Mouse (Mus musculus) ES-E14 (cell line): ENCODE measurements around the gene Msl1.

Experiments
- HCFC1 ChIP-seq: IDR thresholded peaks from 2 replicates; pipeline ENCODE4 v1.6.1; 2012; ENCODE audit warnings: low read length, inconsistent platforms, borderline replicate concordance; ENCODE audit not compliant: insufficient read depth
- MAFK ChIP-seq: IDR thresholded peaks from 2 replicates; pipeline ENCODE4 v1.6.1; 2014; ENCODE audit warnings: mild to moderate bottlenecking, low read depth, low read length, inconsistent platforms; ENCODE audit not compliant: insufficient read depth
- ZC3H11A ChIP-seq: IDR thresholded peaks from 2 replicates; pipeline ENCODE4 v1.6.1; 2012; ENCODE audit warnings: low read depth, mild to moderate bottlenecking, inconsistent platforms, low read length, borderline replicate concordance

DNA sequence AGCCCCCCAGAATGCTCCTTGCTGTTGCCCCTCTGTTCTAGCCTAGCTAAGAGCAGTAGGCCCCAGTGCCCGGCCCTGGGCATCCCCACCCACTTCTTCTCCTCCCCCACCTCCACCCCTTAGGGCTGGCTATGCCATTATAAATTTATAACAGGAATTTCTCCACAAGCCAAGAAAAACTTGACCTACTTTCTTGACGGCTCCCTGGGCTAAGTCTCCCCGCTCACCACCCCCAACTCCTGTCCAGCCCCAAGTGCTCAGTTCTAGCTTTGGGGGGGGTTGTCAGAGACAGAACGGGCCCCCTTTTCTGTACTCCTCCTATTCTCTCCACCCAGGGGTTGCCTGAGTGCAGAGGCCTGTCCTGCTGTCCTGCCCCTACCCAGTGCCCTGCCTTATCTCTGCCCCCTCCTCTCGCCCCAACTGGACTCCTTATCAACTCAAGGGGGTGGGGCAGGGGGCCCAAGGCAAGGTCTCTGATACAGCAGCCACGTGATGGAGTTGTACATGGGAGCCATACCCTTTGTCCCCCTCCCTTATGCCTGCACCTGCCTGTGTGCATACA is 44.0 kb upstream of the Msl1 start:
- TF ChIP-seq ZC3H11A (no peak), MAFK (no peak), HCFC1 (no peak)
